Mouse (Mus musculus): ENCODE results near the gene Aplp1. TPM values are rescaled to one million over a fixed set of nuclear protein-coding genes. Genes with fewer than 3 reads are reported as not detected.

Gene Aplp1
- polyA plus RNA-seq (2012; rRNA removed), result 5.9 and 6.0 TPM in 2 replicates

DNA sequence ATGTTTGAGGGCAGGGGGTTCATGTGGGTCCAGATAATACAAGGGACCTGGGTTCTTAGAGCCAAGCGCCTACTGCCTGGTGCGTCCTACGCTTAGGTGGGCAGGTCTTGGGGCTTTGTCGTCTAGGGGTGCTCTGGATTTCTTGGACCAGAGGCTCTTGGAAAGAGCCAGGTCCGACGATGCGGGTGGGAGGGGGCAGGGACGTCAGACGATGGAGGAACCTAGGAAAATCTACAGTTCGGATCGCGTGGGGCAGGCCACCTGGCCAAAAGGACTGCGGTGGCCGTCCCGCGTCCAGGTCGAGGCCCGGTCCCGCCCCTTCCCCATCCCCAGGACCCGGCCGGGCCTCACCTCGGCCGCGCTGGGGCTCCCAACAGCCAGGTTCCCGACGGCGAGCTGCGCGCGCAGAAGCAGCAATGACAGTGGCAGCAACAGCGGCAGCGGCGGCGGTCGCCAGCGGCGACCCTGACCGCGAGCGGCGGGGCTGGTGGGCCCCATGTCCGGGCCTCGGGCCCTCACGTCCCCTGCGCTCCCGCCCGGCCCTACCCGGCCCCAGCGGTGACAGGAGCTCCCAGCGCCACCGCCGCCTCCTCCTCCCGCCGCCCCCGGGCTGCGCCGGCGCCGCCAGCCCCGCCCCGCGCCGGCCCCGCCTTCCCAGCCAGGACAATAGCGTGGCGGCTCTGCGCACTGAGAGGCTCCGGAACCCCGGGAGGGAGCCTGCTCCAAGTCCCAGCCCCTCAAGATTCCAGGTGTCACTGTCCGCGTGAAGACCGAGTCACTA lies at the start of gene Aplp1:
Gene Aplp1, minus strand, starts transcription at position 565 of the 781 bp plus-strand sequence.
- peak; percentile 50 for DNase-seq
- Histone ChIP-seq H3K27me3 (ENCODE audit: control insufficient read depth, insufficient read depth, low read length) (peaks cover 9% of the 10 kb centered on the region; the same call in 1 of the 2 replicates), H3K4me1 (replicated peaks; ENCODE audit: control insufficient read depth, insufficient read depth, low read length) (peaks cover 15% of the 10 kb centered on the region; the same call in 1 of the 2 replicates), H3K4me3 (ENCODE audit: control insufficient read depth, insufficient read depth, low read length) (peak within 1 kb of the TSS; percentile 46), H3K36me3 (ENCODE audit: control insufficient read depth, insufficient read depth, low read length) (no peaks in the 10 kb centered on the region), H3K27ac (ENCODE audit: control insufficient read depth, insufficient read depth, low read length) (no peak within 1 kb of the TSS)
- WGBS, result 3% methylated on average over 70 of the region's 72 CpGs
- no peak for TF ChIP-seq POLR2A (IDR thresholded peaks at IDR 0.05; ENCODE audit: control insufficient read depth, extremely low read depth, insufficient read depth, low read length, poor library complexity)
- no peak for TF ChIP-seq CTCF (IDR thresholded peaks at IDR 0.05; ENCODE audit: borderline replicate concordance, control insufficient read depth, extremely low read depth, insufficient read depth, low read length, poor library complexity)

DNA sequence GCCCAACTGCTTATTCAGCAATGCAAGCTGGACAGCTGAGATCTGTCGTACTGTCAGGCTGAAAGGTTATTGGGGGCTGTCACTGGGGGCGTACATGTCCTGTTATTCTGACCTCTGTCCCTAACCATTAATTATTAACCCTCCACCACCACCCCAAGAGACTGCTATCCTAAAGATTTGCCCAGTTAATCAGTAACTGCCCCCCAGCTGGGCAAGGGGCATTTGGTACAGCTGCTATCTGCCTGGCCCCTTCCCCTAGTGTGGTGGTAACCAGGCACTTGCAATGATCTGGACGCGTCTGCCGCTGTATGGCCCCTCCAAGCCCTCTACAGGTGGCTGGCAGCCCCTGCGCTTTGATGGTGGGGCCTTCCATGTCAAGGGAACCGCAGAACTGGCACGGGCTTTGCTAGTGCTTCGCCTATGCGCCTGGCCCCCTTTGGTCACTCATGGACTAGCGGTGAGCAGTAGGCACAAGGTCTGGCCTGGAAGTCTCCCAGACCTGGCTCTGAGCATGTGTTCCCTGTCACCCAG lies 48.1 kb upstream of the Aplp1 start, which contains the start of gene Prodh2:
Gene Prodh2, plus strand, starts transcription at position 222 of the 531 bp plus-strand sequence.
- 71% methylated on average over 11 of the region's 11 CpGs for WGBS
- Histone ChIP-seq H3K27ac (ENCODE audit: control insufficient read depth, insufficient read depth, low read length) (no peak within 1 kb of the TSS), H3K36me3 (ENCODE audit: control insufficient read depth, insufficient read depth, low read length) (no peaks in the 10 kb centered on the region), H3K4me1 (replicated peaks; ENCODE audit: control insufficient read depth, insufficient read depth, low read length) (no peaks in the 10 kb centered on the region), H3K27me3 (ENCODE audit: control insufficient read depth, insufficient read depth, low read length) (no peaks in the 10 kb centered on the region; the same call in 1 of the 2 replicates), H3K4me3 (ENCODE audit: control insufficient read depth, insufficient read depth, low read length) (no peak within 1 kb of the TSS)
- no peak for DNase-seq
- TF ChIP-seq POLR2A (IDR thresholded peaks at IDR 0.05; ENCODE audit: control insufficient read depth, extremely low read depth, insufficient read depth, low read length, poor library complexity) (no peak), CTCF (IDR thresholded peaks at IDR 0.05; ENCODE audit: borderline replicate concordance, control insufficient read depth, extremely low read depth, insufficient read depth, low read length, poor library complexity) (no peak)

DNA sequence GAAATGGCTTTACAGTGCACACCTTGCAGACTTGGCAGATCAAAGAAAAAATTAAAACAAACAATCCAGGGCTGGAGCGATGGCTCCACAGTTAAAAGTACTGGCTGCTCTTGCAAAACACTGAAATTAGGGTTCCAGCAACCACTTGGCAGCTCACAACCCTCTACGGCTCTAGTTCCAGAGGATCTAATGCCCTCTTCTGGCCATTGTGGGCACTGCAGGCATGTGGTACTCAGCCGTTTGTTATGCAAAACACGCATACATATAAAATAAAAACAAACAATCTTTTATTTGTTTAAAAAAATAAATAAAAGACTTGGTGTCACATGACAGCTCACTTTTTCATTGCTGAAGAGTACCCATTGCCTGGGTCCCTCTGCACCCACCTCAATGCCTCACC lies 47.4 kb upstream of the Aplp1 start:
- DNase-seq, result peak; percentile 79
- H3K27ac ChIP-seq (ENCODE audit: control insufficient read depth, insufficient read depth, low read length), result no peak overlapping the region
- WGBS, result 11% methylated on average over 4 of the region's 4 CpGs
- H3K27me3 ChIP-seq (ENCODE audit: control insufficient read depth, insufficient read depth, low read length), result no peaks in the 10 kb centered on the region; the same call in 1 of the 2 replicates
- no peak overlapping the region for H3K4me3 ChIP-seq (ENCODE audit: control insufficient read depth, insufficient read depth, low read length)
- TF ChIP-seq POLR2A (IDR thresholded peaks at IDR 0.05; ENCODE audit: control insufficient read depth, extremely low read depth, insufficient read depth, low read length, poor library complexity) (no peak), CTCF (IDR thresholded peaks at IDR 0.05; ENCODE audit: borderline replicate concordance, control insufficient read depth, extremely low read depth, insufficient read depth, low read length, poor library complexity) (no peak)
- no peaks in the 10 kb centered on the region for H3K36me3 ChIP-seq (ENCODE audit: control insufficient read depth, insufficient read depth, low read length)
- H3K4me1 ChIP-seq (replicated peaks; ENCODE audit: control insufficient read depth, insufficient read depth, low read length), result no peaks in the 10 kb centered on the region

DNA sequence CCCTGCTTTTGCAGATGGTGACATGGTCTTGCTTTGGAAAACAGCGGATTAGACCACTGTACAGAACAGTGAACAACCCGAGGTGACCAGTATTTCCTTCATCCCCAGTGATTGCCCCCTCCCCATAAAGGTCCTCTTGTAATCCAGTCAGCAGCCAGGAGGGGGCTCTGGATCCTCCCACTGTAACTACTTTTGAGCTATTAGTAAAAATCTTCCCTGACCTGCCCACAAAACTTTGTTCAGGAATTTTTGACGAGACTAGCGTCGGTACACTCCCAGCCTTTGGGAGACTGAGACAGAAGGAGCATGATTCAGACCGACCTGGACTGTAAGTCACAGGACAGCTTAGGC lies 45.6 kb upstream of the Aplp1 start:
- Histone ChIP-seq H3K27me3 (ENCODE audit: control insufficient read depth, insufficient read depth, low read length) (no peaks in the 10 kb centered on the region; the same call in 1 of the 2 replicates), H3K4me1 (replicated peaks; ENCODE audit: control insufficient read depth, insufficient read depth, low read length) (no peaks in the 10 kb centered on the region), H3K4me3 (ENCODE audit: control insufficient read depth, insufficient read depth, low read length) (no peak overlapping the region), H3K27ac (ENCODE audit: control insufficient read depth, insufficient read depth, low read length) (no peak overlapping the region), H3K36me3 (ENCODE audit: control insufficient read depth, insufficient read depth, low read length) (no peaks in the 10 kb centered on the region)
- TF ChIP-seq CTCF (IDR thresholded peaks at IDR 0.05; ENCODE audit: borderline replicate concordance, control insufficient read depth, extremely low read depth, insufficient read depth, low read length, poor library complexity) (no peak), POLR2A (IDR thresholded peaks at IDR 0.05; ENCODE audit: control insufficient read depth, extremely low read depth, insufficient read depth, low read length, poor library complexity) (no peak)
- DNase-seq, result no peak
- WGBS, result 24% methylated on average over 6 of the region's 6 CpGs

DNA sequence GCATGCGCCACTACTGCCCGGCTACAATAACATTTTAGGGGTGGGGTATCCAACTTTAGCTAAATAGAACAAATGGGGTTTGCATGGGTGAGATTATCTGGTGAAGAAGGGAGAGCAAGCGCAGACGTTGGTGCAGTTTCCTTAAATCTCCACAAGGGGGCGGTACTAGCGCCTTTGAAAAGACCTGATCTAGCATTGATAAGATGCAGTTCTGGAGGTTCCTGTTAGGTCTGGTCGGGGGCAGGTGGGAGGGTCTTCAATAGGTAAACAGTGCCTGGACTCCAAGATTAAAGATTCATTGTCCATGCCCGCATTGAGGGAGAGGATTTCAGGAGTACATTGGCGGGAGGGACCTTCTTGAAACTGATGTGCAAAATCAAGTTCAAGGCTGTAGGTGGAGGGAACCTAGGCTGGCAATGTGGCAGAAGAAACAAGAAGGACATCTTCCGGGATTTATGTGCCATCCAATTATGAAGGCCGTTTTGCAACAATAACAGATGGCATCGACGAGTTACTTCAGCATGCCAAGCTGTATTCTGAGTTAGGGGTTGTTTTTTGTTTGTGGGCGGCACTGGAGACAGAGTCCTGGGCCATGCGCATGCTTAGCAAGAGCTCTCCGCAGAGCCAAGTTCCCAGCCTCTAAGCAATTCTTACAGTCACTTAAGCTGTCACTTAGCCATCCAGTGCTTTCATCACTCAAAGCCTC lies 45.1 kb upstream of the Aplp1 start:
- Histone ChIP-seq H3K4me1 (replicated peaks; ENCODE audit: control insufficient read depth, insufficient read depth, low read length) (no peaks in the 10 kb centered on the region), H3K27ac (ENCODE audit: control insufficient read depth, insufficient read depth, low read length) (no peak overlapping the region), H3K36me3 (ENCODE audit: control insufficient read depth, insufficient read depth, low read length) (no peaks in the 10 kb centered on the region), H3K4me3 (ENCODE audit: control insufficient read depth, insufficient read depth, low read length) (no peak overlapping the region), H3K27me3 (ENCODE audit: control insufficient read depth, insufficient read depth, low read length) (no peaks in the 10 kb centered on the region; the same call in 1 of the 2 replicates)
- DNase-seq, result peak; percentile 43
- 39% methylated on average over 16 of the region's 16 CpGs for WGBS
- TF ChIP-seq POLR2A (IDR thresholded peaks at IDR 0.05; ENCODE audit: control insufficient read depth, extremely low read depth, insufficient read depth, low read length, poor library complexity), result no peak
- TF ChIP-seq CTCF (IDR thresholded peaks at IDR 0.05; ENCODE audit: borderline replicate concordance, control insufficient read depth, extremely low read depth, insufficient read depth, low read length, poor library complexity), result no peak

DNA sequence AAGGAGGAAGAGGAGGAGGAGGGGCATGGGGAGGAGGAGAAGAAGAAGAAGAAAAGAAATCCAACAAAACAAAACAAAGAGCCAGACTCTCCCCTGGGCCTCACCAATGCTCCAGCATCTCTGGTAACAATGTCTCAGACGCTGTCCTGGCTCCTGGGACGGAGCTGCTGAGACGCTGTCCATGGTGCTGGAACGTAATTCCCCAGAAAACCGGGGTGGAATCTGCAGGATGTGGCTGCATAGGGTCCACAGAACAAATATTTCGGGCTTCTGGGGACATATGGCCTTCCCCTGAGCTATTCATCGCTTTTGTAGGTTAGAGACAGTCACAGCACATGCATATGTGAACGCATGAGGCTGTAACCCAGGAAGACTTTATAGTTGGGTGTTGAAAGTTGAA lies 38.9 kb upstream of the Aplp1 start:
- WGBS, result 23% methylated on average over 8 of the region's 8 CpGs
- no peaks in the 10 kb centered on the region for H3K36me3 ChIP-seq (ENCODE audit: control insufficient read depth, insufficient read depth, low read length)

More for the DNA sequence above, 38.9 kb upstream of the Aplp1 start:
- TF ChIP-seq POLR2A (IDR thresholded peaks at IDR 0.05; ENCODE audit: control insufficient read depth, extremely low read depth, insufficient read depth, low read length, poor library complexity), result no peak
- no peak for TF ChIP-seq CTCF (IDR thresholded peaks at IDR 0.05; ENCODE audit: borderline replicate concordance, control insufficient read depth, extremely low read depth, insufficient read depth, low read length, poor library complexity)
- no peak overlapping the region for H3K4me3 ChIP-seq (ENCODE audit: control insufficient read depth, insufficient read depth, low read length)
- no peak overlapping the region for H3K27ac ChIP-seq (ENCODE audit: control insufficient read depth, insufficient read depth, low read length)
- no peaks in the 10 kb centered on the region for H3K27me3 ChIP-seq (ENCODE audit: control insufficient read depth, insufficient read depth, low read length)
- H3K4me1 ChIP-seq (replicated peaks; ENCODE audit: control insufficient read depth, insufficient read depth, low read length), result no peaks in the 10 kb centered on the region
- no peak for DNase-seq
